In the genomic region with DNA sequence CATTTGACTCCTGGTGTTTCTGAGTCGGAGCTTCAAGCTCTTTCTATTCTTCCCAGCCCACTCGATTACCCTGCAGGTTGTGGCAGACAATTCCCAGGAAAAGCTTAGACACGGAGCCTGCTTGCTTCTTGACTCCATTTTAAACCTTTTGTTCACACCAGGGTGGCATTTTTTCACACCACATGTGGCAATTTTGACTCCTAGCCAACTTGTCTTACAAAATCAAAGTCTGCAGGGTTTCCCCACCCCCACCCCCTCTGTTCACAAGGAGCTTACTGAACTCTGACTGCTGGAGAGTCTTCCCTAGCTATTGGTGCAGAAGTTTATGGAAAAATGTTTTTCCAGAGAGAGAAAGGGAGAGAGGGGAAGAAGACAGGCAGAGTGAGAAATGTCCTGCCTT, we compare ENCODE assay signal across 8 mouse cellular contexts.
DNase-seq lines count a peak whose midpoint lies in the region; ATAC-seq and TF ChIP-seq lines count a peak whose summit lies in the region.

No protein-coding gene starts in this region.

- no peaks in the 10 kb centered on the region for H3K36me3 ChIP-seq in liver, adult 2 months (ENCODE audit: control insufficient read depth, insufficient read depth, low read length)
- no peaks in the 10 kb centered on the region for H3K36me3 ChIP-seq in liver, embryonic 12.5 days
- H3K36me3 ChIP-seq in embryonic facial prominence, embryonic 13.5 days = no peaks in the 10 kb centered on the region
- H3K36me3 ChIP-seq in heart, embryonic 16.5 days (ENCODE audit: control insufficient read depth, insufficient read depth) = no peaks in the 10 kb centered on the region
- no peaks in the 10 kb centered on the region for H3K36me3 ChIP-seq in neural tube, embryonic 12.5 days

- intact Hi-C loops in left cerebral cortex, postnatal 14 days (cut with DNase I) = loop anchor here (5.0 kb wide), 1 partner anchor 90 kb away; no protein-coding TSS in a partner anchor

- H3K9me3 ChIP-seq in liver, embryonic 12.5 days (replicated peaks) = no peaks in the 10 kb centered on the region
- no peaks in the 10 kb centered on the region for H3K9me3 ChIP-seq in embryonic facial prominence, embryonic 13.5 days
- no peaks in the 10 kb centered on the region for H3K9me3 ChIP-seq in heart, embryonic 16.5 days (replicated peaks; ENCODE audit: control insufficient read depth, low read length)
- H3K9me3 ChIP-seq in neural tube, embryonic 12.5 days = no peaks in the 10 kb centered on the region

- peak overlapping the region; percentile 60; the same call in 1 of the 2 replicates for H3K27ac ChIP-seq in liver, adult 2 months (replicated peaks; ENCODE audit: insufficient read depth, low read depth, low read length)
- no peak overlapping the region for H3K27ac ChIP-seq in liver, embryonic 12.5 days
- H3K27ac ChIP-seq in embryonic facial prominence, embryonic 13.5 days = peak overlapping the region; percentile 36; the same call in 1 of the 2 replicates
- H3K27ac ChIP-seq in heart, embryonic 16.5 days (ENCODE audit: low read length) = no peak overlapping the region
- H3K27ac ChIP-seq in neural tube, embryonic 12.5 days = peak overlapping the region; percentile 81

- no peak for TF ChIP-seq CTCF in liver, adult 2 months (IDR thresholded peaks at IDR 0.05; ENCODE audit: low read depth, low read length)

- no peak overlapping the region for H3K4me3 ChIP-seq in liver, adult 2 months (ENCODE audit: insufficient read depth, low read depth, low read length)
- no peak overlapping the region for H3K4me3 ChIP-seq in liver, embryonic 12.5 days
- no peak overlapping the region for H3K4me3 ChIP-seq in embryonic facial prominence, embryonic 13.5 days
- H3K4me3 ChIP-seq in heart, embryonic 16.5 days (ENCODE audit: low read length) = peak overlapping the region; percentile 15
- H3K4me3 ChIP-seq in neural tube, embryonic 12.5 days = peak overlapping the region; percentile 21; the same call in 1 of the 2 replicates

- 40% methylated on average over 3 of the region's 3 CpGs for WGBS in liver, adult 2 months
- 21% methylated on average over 3 of the region's 3 CpGs for WGBS in liver, embryonic 12.5 days (ENCODE audit: insufficient replicate concordance)
- WGBS in embryonic facial prominence, embryonic 13.5 days = 9% methylated on average over 3 of the region's 3 CpGs
- 11% methylated on average over 3 of the region's 3 CpGs for WGBS in heart, embryonic 16.5 days
- 2% methylated on average over 3 of the region's 3 CpGs for WGBS in neural tube, embryonic 12.5 days

- peak; percentile 82 for DNase-seq in liver, adult 2 months (ENCODE audit: extremely low read depth, low read depth, low spot score)
- peak; percentile 47 to 71 for DNase-seq in left cerebral cortex, postnatal 14 days (ENCODE audit: low spot score in 2 of 2)
- no peak for DNase-seq in testis, postnatal 14 days (ENCODE audit: low spot score)

- H3K79me2 ChIP-seq in liver, adult 2 months (ENCODE audit: control insufficient read depth, insufficient read depth, low read length) = no peaks in the 10 kb centered on the region

- TF ChIP-seq POLR2A in liver, adult 2 months (IDR thresholded peaks at IDR 0.05; ENCODE audit: extremely low read depth, insufficient read depth, low read length) = no peak

- H3K4me2 ChIP-seq in liver, embryonic 12.5 days = no peak overlapping the region
- peak overlapping the region; percentile 28 for H3K4me2 ChIP-seq in embryonic facial prominence, embryonic 13.5 days
- H3K4me2 ChIP-seq in heart, embryonic 16.5 days (ENCODE audit: low read depth, low read length) = peak overlapping the region; percentile 33
- peak overlapping the region; percentile 65 for H3K4me2 ChIP-seq in neural tube, embryonic 12.5 days (replicated peaks)

- peak overlapping the region; percentile 67; the same call in 1 of the 2 replicates for H3K9ac ChIP-seq in liver, adult 2 months (ENCODE audit: low read depth, low read length)
- H3K9ac ChIP-seq in liver, embryonic 12.5 days = no peak overlapping the region
- H3K9ac ChIP-seq in embryonic facial prominence, embryonic 13.5 days = no peak overlapping the region
- peak overlapping the region; percentile 1 for H3K9ac ChIP-seq in heart, embryonic 16.5 days (ENCODE audit: low read length)
- peak overlapping the region; percentile 45 for H3K9ac ChIP-seq in neural tube, embryonic 12.5 days

- no peaks in the 10 kb centered on the region for H3K27me3 ChIP-seq in liver, adult 2 months (ENCODE audit: control insufficient read depth, insufficient read depth, low read length)
- H3K27me3 ChIP-seq in liver, embryonic 12.5 days (replicated peaks) = no peaks in the 10 kb centered on the region
- no peaks in the 10 kb centered on the region for H3K27me3 ChIP-seq in embryonic facial prominence, embryonic 13.5 days
- no peaks in the 10 kb centered on the region for H3K27me3 ChIP-seq in heart, embryonic 16.5 days (ENCODE audit: control insufficient read depth, insufficient read depth, low read length)
- no peaks in the 10 kb centered on the region for H3K27me3 ChIP-seq in neural tube, embryonic 12.5 days (replicated peaks)

- ATAC-seq in liver, embryonic 12.5 days = no peak
- ATAC-seq in embryonic facial prominence, embryonic 13.5 days (ENCODE audit: insufficient number of reproducible peaks, insufficient read depth, low FRiP score, low TSS enrichment, low read depth) = no peak
- ATAC-seq in heart, embryonic 16.5 days (replicated peaks; ENCODE audit: extremely low read depth, insufficient read depth, low FRiP score) = no peak
- ATAC-seq in neural tube, embryonic 12.5 days (ENCODE audit: low FRiP score, low read depth) = peak; percentile 27
- no peak for ATAC-seq in erythroid progenitor cell, adult 5-6 weeks (replicated peaks; ENCODE audit: low FRiP score, poor library complexity, severe bottlenecking)

- peaks cover 7% of the 10 kb centered on the region; the same call in 1 of the 2 replicates for H3K4me1 ChIP-seq in liver, adult 2 months (ENCODE audit: control insufficient read depth, insufficient read depth, low read length)
- H3K4me1 ChIP-seq in liver, embryonic 12.5 days = no peaks in the 10 kb centered on the region
- peaks cover 32% of the 10 kb centered on the region for H3K4me1 ChIP-seq in embryonic facial prominence, embryonic 13.5 days
- H3K4me1 ChIP-seq in heart, embryonic 16.5 days (ENCODE audit: control insufficient read depth, insufficient read depth, low read length) = peaks cover 10% of the 10 kb centered on the region
- no peaks in the 10 kb centered on the region for H3K4me1 ChIP-seq in neural tube, embryonic 12.5 days

Comparison
In these comparisons a context has a peak if more than half of its experiments do, and no peak if none do; other contexts are left out.
1. H3K27ac ChIP-seq: peak in liver, adult 2 months (single experiment), embryonic facial prominence, embryonic 13.5 days (single experiment) and neural tube, embryonic 12.5 days (single experiment); none in liver, embryonic 12.5 days (single experiment) and heart, embryonic 16.5 days (single experiment).
2. H3K9ac ChIP-seq: peak in liver, adult 2 months (single experiment), heart, embryonic 16.5 days (single experiment) and neural tube, embryonic 12.5 days (single experiment); none in liver, embryonic 12.5 days (single experiment) and embryonic facial prominence, embryonic 13.5 days (single experiment).
3. H3K4me3 ChIP-seq: peak in heart, embryonic 16.5 days (single experiment) and neural tube, embryonic 12.5 days (single experiment); none in liver, adult 2 months (single experiment), liver, embryonic 12.5 days (single experiment) and embryonic facial prominence, embryonic 13.5 days (single experiment).